Mouse (Mus musculus): ENCODE results near the gene Osbpl6.

DNA sequence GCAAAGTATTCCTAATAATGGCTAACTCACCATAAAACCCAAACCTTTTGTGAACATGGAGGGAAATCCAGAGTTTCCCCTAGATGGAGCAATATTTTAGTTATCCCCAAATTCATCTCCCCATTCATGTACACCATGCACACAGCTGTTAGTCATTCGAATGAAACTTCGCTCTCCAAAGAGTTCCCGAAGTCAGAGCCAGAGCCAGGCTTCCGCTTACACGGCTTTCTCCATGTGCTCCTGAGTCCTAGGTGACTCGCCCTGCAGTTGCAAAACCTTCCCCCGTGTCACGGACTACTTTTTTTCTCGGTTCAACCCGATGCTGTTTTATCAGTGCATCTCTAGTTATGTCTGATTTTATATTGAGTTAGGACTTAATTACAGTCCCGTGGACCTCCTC is 191.2 kb downstream of the Osbpl6 start:
- TF ChIP-seq POLR2A (IDR thresholded peaks at IDR 0.05; ENCODE audit: low read depth, low read length), result no peak
- no peak for TF ChIP-seq CTCF (conservative IDR thresholded peaks at IDR 0.05; ENCODE audit: insufficient read depth, insufficient read length, low read depth, low read length)

Data from kidney, adult 2 months (tissue).